Mouse (Mus musculus) heart, postnatal 0 days (tissue): ENCODE data around the gene Sat2.

Experiments used
- CTCF ChIP-seq: IDR thresholded peaks from 2 replicates; pipeline ENCODE4 v1.5.1; 2016; ENCODE audit warnings: antibody characterized with exemption, control low read depth, low read depth
- EP300 ChIP-seq: IDR thresholded peaks from 2 replicates; pipeline ENCODE4 v1.6.1; 2016; ENCODE audit warnings: antibody characterized with exemption, low read depth

DNA sequence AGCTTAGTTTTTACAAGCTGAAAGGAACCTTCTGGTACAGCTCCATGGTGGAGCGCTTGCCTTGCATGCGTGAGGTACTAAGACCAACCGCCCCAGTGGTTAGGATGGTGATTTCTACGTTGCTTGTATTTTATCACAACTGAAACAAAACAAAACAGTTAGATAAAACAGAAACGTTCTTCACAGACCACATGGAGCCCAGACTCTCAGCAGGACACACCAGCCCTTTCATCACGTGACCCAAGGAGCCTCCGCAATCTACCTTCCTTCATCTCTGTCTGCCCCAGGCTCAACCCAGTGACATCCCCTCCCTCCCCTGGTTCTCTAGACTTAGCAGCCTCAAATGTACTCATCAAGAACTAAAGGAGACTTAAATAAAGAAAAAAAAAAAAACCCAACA is 12.4 kb upstream of the Sat2 start:
- TF ChIP-seq CTCF, result no peak
- no peak for TF ChIP-seq EP300
